Mouse (Mus musculus) left cerebral cortex, postnatal 10 days (tissue): ENCODE results near the gene Etfb. TPM values are rescaled to one million over a fixed set of nuclear protein-coding genes. Genes with fewer than 3 reads are reported as not detected.
A peak's percentile ranks its signal among the peaks of the same experiment; 100 is the strongest.
"Not testable (repeated sequence)": the region's sequence is repeated elsewhere in the genome, so short reads cannot be mapped to it uniquely, and the experiment has no call there.

Experiments used
- DNase-seq, 2 experiments: peaks; one replicate each; pipeline ENCODE4 v3.0.0; 2021 to 2022; ENCODE audit warnings: low spot score in 2 of 2, mixed read lengths in 1 of 2; ENCODE audit errors: extremely low spot score in 1 of 2
- intact Hi-C: fragments of 180-260 bp; cut with DNase I; formaldehyde crosslinking; loops from one replicate; pipeline ENCODE4 v1.15.1; 2025
- total RNA-seq, 2 experiments: library from RNA; stranded (reverse); gene quantifications; 2 replicates each; pipeline ENCODE4 v1.2.3; 2021

Gene Etfb
- total RNA-seq, result 10 to 100 TPM; 52.2 to 55.8 TPM

DNA sequence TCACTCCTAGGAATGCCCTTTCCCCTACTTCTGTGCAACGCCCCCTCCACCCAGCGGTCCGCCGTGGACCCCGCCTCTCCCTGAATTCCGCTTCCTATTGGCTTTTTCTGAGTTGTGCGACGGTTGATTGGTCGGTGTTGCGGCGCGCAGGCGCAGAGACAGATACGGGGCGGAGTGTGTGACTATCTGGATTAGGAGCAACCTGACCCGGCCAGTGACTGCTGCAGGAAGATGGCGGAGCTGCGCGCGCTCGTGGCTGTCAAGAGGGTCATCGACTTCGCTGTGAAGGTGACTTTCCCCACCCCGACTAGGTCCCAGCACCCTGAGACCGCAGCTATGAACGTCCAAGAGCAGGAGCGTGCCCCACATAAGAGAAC is at the start of gene Etfb, which contains the start of gene Gm45233:
Gene Etfb, plus strand, starts transcription at position 167 of the 377 bp plus-strand sequence.
Gene Gm45233, plus strand, starts transcription at position 212 of the 377 bp plus-strand sequence.
- peak; percentile 95 to 97 for DNase-seq
- intact Hi-C loops, result loop anchor here (10.0 kb wide), 1 partner anchor 129 kb away; the partner anchor contains the start of gene Zfp715

DNA sequence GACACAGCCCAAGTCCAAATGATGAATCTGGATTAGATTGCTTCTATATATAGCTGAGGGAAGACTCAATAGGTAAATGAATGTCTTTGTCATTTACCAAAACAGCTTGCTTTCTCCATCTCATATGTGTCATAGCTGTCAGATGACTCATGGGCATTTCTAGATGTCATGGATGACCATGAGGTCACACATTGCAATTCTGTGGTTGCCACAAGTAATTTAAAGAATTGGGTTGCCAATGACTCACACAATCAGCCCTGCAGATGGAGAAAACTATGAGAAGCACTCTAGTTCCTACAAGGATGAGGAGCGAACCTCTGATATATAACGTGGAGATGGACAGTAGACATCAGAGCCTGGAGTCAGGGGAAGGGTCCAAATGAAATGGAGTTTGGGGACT is 44.4 kb upstream of the Etfb start:
- no peak for DNase-seq
- intact Hi-C loops, result no loop called here

DNA sequence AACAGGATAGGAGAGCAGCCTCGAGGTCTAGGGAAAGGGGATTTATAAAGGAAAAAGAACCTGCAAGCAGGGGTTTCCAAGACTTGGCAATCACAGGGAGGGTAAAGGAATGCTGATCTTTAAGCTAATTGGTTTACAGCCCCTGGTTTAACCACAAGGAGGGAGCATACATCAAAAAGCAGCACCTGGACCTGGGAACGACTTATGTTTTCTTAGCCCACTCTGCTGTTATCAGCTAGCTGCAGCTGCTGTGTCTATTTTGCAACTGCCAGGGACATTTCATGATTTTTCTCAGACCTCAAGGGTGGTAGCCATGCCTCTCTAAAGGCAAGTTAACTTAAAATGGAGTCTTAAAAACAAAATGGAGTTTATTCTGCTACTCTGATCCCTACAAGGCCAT is 41.2 kb upstream of the Etfb start:
- DNase-seq, result no peak
- intact Hi-C loops, result no loop called here

DNA sequence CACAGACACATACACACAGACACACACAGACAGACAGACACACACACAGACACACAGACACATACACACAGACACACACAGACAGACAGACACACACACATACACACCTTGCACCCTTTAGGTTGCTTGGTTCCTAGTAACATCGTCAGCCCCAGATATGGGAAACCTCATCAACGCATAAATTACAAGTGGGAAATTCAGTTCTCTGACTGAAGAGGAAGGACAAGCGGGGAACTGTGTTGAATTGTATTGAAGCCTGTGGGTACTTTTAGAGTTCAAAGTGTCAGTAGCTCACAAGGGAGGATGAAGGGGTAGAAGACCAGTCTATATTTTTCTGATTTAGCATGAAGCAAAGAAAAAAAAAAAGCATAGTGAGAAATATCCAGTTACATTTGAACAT is 36.3 kb upstream of the Etfb start:
- intact Hi-C loops, result no loop called here
- no peak for DNase-seq

DNA sequence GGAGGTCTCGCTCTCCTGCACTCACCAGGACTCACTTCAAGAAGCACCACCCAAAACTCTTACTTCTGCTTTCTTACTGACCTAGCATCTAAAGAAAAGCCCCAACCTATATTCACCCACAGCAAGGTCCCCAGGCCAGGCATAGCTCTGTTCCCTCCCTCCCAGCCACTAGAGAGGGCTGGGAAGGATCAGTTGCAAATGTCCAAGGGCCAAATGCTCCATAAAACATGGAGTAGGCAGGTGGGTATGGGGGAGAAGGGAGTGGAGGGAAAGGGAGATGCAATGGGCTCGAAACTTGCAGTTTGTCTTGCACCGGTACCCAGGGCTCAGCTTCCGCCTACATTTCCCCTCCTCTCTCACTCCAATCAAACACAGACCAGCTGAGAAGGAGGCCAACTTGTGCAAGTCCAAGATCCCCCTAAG is 35.7 kb upstream of the Etfb start, which contains the start of gene Siglecg:
Gene Siglecg, plus strand, starts transcription at position 74 of the 423 bp plus-strand sequence.
- intact Hi-C loops, result no loop called here
- DNase-seq, result no peak

DNA sequence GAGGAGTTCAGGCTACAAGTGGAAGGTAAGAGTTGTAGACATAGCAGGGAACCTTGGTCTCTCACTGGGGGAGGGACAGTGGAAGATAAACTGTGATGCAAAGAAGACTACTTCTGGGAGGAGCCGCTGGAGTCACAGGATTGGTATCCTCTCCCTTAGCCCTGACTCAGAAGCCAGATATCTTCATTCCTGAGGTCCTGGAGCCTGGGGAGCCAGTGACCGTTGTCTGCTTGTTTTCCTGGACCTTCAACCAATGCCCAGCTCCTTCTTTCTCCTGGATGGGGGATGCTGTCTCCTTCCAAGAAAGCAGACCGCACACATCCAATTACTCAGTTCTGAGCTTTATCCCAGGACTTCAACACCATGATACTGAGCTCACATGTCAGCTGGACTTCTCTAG is 34.8 kb upstream of the Etfb start:
- DNase-seq, result no peak
- intact Hi-C loops, result no loop called here

DNA sequence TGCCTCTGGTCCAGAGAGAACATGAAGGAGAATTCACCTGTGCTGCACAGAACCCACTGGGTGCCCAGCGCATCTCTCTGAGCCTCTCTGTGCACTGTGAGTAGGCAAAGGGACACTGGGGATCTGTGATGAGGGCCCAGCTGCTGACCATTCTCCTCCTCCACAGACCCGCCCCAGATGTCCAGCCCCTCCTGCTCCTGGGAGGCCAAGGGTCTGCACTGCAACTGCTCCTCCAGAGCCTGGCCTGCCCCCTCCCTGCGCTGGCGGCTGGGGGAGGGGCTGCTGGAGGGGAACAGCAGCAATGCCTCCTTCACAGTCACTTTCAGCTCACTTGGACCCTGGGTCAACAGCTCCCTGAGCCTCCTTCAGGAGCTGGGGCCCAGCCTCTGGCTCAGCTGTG is 32.2 kb upstream of the Etfb start:
- DNase-seq, intact Hi-C loops: not testable (repeated sequence)

DNA sequence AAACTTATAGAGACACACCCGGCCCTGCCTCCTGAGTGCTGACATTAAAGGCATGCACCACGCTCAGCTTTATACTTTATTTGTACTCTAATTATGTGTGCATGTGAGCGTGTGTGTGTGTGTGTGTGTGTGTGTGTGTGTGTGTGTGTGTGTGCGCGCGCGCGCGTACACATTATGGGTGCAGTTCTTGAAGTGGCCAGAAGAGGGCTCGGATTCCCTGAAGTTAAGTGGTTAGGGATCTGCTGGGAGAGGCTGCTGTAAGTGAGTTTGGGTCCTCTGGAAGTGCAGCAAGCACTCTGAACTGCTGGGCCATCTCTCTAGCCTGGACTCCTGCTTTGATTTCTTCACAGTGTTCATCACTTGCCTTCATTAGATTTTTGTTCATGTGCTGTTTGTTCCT is 26.6 kb upstream of the Etfb start:
- intact Hi-C loops, result no loop called here
- DNase-seq, result no peak

DNA sequence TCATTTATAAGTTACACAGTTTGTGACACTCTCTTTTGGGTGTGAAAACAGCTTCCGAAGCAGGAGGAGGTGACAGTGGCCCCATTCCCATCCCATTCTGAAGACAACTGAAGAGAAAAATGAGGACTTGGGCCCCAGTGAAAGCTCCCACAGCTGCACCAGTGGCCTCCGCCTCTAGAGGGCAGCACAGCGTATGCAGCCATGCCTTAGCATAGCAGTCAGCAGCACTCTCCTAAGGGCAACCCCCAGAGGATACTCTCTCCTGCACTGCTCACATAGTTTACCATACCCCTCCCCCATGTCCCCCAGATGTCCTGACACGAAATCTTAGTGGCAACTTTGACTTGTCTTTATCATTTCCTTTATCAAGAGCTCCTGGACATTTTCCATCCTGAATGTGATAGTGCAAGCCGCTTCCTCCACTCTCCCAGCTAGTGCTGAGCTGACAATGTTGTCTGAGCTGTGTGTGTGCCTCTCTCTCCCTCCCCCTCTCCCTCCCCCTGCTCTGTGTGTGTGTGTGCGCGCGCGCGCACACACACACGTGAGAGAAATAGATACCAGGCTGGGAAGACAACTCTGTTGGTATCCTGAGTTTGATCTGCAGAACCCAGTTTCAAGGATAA is 20.8 kb upstream of the Etfb start:
- DNase-seq, result peak; percentile 62 to 84
- intact Hi-C loops, result loop anchor here (1.0 kb wide), 1 partner anchor 72 kb away; no protein-coding TSS in a partner anchor

DNA sequence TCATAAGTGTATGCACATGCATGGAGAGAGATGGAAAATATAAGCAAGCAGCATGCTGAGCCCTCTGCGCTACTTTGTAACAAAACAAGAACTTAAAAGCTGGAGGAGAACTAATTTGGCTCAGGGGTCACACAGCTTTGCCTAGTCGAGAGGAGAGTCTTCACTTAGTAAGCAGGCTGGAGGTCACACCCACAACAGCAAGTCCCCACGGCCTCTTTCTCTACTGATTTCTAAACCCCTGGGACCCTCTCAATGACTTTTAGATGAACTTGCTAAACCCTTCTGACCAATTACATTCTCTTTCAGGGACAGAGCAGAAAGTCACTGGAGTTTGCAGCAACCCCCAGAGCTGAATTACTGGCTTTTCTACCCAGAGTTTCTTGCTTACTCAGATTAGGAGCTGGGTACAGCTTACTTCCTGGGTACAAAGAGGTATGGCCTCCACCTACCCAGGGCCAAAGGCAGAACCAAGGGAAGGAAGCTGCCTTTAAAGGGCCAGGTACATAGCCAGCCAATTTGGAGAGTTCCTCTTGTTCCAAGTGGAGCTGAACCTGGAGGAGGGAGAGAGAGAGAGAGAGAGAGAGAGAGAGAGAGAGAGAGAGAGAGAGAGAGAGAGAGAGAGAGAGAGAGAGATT is 19.8 kb upstream of the Etfb start:
- no peak for DNase-seq
- intact Hi-C loops, result loop anchor here (1.0 kb wide), 1 partner anchor 71 kb away; no protein-coding TSS in a partner anchor

DNA sequence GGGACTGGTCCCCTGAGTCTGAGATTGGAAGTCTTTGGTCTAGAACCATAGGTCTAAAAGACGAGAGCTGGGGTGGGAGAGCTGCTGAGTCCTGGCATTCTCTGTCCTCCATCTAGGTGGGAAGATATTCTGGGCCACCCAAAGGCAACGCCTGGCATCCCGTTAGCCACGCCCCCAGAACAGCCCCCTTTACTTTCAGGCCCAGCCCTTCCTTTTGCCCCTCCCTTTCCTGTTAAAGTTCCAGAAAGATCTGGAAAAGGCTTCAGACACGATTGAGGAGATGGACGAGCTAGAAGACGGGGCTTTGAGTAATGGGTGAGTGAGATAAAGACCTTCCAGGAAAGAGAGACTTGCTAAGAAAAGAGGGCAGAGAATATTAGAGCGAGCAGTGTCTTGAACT is 16.5 kb upstream of the Etfb start, which contains the start of gene Lim2:
Gene Lim2, plus strand, starts transcription at position 265 of the 400 bp plus-strand sequence.
- intact Hi-C loops, result no loop called here
- DNase-seq, result no peak

DNA sequence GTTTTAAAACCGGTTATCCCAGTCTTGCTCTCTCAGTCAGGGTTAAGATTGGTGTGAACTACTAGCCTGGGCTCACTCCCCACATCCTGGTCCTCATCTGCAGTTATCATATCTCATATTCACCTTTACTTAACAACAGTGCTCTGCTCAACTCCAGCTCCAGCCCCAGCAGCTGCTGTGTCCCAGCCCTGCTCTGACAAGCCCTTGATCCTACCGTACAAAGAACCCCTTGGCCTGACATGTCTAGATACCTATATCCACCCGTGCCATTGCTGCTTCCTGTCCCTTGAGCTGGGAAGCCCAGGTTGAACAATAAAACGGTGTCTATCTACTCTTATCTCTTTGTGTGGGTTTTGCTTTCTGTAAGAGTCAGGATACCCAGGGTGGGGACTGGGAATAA is 14.4 kb upstream of the Etfb start:
- intact Hi-C loops, result no loop called here
- no peak for DNase-seq

DNA sequence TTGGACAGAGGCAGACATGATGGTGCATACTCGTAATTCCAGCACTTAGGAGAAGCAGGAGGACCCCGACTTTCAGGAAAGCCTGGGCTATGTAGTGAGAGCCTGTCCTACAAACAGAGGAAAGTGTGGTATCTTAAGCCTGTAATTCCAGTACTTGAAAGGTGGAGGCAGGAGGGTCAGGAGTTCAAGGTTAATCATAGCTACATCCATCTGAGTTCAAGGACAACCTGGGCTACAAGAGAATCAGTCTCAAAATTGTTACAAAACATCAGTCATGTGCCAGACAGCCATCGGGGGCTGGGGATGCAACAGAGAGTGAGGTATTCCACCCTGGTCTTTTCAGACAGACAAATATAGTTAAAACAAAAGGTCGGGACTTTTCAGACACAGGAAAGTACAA is 11.0 kb upstream of the Etfb start:
- no peak for DNase-seq
- intact Hi-C loops, result no loop called here

DNA sequence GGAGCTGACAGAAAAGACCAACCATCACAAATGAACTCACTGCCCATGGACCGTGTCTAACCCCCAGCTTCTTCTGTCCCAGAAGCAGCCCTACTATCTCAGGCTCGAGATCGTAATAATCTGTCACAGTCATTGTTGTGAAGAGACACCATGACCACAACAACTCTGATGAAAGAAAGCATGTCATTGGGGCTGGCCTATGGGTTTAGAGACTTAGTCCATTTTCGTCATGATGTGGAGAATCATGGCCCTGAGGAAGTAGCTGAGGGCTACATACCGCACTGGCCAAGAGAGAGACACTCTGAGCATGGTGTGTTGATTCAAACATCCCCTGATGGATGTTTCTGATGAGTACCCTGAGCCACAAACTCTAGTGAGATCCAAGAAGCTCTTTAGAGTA is 9.2 kb upstream of the Etfb start:
- no peak for DNase-seq
- intact Hi-C loops, result no loop called here

DNA sequence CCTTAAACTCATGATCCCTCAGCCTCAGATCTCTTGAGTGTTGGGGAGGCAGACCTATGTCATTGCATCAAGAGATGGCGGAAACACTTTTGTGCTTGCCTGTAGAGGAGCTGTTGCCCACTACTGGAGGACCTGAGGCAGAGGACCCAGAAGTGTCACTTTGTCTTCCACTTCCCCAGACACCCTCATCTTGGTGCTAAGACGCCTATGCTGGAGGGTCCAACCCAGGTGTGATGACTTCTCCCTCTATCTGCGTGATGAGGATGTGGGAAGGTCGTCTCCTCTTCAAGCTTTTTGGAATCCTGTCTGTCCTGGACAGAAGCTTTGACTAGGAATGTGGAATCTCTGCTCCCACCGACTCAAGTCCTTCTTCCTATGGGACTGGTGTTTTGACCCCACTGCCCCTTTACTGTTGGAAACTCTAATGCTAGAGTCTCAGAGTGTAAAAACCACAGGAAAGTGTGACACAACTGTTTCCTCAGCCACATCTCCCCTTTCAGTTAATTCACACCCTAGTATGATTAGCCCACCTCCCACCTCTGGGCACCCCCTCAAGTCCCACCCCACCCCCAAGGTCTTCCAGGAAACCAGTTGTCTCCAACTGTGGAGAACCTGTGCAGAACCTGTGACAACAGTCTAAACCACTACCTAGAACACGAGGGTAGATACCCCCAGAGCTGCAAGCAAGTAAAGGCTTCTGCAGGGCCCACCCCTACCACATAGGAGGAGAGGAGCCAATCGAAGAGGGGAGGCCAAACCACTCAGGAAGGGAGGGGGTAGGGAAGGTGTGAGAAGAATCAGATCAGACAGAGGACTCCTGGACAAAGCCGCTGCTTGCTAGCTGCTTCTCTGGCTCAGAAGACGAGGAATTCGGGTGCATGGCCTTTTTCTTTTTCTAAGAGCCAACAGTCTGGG is 7.3 kb upstream of the Etfb start, which contains the start of gene Nkg7:
Gene Nkg7, plus strand, starts transcription at position 733 of the 915 bp plus-strand sequence.
- no peak for DNase-seq
- intact Hi-C loops, result no loop called here

DNA sequence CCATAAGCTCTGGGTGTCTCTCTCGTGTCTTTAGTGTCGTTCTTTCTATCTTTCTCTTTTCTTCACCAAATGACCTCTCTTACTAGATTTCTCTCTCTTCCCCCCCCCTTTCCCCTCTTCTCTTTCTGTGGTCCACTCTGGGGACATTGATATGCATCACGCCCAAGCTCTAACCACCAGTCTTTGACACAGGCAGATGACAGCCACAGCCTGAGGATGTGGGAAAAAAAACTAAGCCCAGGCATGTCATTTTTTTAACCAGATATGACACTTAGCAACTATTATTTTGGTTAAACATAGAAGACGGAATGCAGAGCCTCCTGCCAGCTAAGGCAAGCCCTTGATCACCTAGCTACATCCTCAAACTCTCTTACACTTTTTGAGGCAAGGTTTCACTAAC is 5.3 kb upstream of the Etfb start:
- no peak for DNase-seq
- intact Hi-C loops, result no loop called here

DNA sequence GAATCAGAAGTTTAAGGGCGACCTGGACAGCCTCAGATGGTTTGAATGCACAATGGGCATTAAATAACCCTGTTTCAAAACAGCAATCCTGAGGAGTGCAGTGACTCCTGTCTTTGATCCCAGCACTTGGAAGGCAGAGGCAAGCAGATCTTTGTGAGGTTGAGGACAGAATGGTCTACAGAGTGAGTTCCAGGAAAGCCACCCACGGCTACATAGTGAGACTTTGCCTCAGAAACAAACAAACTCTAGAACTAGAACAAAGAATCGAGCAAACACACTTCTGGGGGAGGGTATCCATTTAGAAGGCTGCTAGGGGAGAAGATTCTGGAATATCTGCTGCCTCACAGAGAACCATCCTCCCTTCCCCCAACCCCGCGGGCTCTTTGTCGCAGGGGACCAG is 3.4 kb upstream of the Etfb start, which contains the start of gene Cldnd2:
Gene Cldnd2, plus strand, starts transcription at position 301 of the 400 bp plus-strand sequence.
- DNase-seq, result no peak
- intact Hi-C loops, result loop anchor here (10.0 kb wide), 1 partner anchor 126 kb away; the partner anchor contains the start of gene Zfp715

DNA sequence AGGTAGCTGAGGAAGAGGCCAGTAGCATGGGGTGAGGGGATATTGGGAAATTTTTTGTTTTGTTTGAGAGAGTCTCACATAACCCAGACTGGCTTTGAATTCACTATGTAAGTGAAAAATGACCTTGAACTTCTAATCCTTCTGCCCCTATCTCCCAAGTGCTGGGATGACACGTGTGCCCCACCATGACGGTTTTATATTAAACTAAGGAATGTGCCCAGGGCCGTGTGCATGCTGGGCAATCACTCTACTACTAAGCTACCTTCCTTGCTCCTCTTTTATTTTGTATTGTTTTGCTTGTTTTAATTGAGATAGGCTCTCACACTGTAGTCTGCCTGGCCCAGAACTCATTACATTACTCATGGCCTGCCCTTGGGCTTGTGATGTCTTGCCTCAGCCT is 2.8 kb upstream of the Etfb start:
- DNase-seq, result no peak
- intact Hi-C loops, result loop anchor here (10.0 kb wide), 1 partner anchor 126 kb away; the partner anchor contains the start of gene Zfp715

DNA sequence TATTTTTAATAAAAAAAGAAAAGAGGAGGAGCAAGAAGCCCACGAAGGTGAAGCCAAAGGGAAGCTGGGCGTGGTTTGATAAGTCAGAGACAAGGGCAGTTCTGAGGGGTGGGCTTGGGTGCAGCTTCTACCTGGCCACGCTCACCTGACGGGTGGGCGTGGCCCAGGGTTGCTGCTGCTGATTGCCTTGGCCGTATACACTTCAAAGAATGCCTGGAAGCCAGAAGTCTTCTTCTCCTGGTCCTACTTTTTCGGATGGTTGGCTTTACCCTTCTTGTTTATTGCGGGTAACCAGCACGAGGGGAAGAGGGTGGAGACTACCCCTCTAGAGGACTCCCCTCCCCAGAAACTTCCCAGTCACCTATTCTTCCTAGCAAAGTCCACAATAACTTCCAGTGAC is 1.2 kb upstream of the Etfb start:
- intact Hi-C loops, result loop anchor here (10.0 kb wide), 1 partner anchor 128 kb away; the partner anchor contains the start of gene Zfp715
- no peak for DNase-seq
